Mouse (Mus musculus) embryo, embryonic 11 days (tissue): ENCODE data around the gene Mcam.

ENCODE experiments used
- DNase-seq: peaks from one replicate; pipeline ENCODE4 v3.0.0-alpha.2; 2015

Mcam gene

DNA sequence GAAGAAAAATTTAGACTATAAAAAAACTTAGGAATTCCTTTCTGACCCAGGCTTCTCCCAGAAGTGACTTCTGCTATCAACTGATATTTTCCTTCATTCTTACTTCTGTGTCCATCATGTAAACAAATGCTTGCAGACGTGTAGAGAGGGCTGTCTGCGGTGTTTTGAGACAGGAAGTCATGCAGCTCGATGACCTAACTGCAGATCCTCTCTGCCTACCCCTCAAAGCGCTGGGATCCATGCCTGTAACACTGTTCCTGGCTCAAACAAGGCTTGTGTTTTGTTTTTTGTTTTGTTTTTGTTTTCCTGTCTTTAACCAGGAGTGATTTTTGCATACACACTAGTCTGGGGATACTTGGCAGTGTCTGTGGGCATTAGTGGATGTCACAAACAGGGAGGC, 3.6 kb downstream of the Mcam start:
- no peak for DNase-seq

DNA sequence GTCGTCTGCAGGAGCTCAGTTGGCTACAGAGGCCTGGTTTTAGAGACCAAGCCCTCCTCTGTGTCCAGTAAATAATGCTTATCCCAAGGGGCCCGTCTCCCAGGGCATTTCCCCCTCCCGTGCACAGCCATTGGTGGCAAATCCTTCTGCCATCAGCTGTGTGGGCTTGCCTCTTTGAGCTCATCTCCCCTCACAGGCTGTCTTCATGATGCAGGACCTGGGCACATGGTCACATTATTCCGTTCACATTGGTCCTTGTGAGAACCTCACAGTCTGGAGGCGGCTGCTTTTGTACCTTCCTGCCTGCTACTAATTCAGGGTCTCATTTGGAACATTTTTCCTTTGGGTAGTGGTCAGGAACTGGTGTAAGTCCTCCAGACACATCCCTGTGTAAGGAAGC, 7.7 kb downstream of the Mcam start:
- no peak for DNase-seq

- DNase-seq = no peak
These were observed 9.2 kb downstream of the Mcam start for GRCm38 (mm10) chr9:44143421-44143820.

DNA sequence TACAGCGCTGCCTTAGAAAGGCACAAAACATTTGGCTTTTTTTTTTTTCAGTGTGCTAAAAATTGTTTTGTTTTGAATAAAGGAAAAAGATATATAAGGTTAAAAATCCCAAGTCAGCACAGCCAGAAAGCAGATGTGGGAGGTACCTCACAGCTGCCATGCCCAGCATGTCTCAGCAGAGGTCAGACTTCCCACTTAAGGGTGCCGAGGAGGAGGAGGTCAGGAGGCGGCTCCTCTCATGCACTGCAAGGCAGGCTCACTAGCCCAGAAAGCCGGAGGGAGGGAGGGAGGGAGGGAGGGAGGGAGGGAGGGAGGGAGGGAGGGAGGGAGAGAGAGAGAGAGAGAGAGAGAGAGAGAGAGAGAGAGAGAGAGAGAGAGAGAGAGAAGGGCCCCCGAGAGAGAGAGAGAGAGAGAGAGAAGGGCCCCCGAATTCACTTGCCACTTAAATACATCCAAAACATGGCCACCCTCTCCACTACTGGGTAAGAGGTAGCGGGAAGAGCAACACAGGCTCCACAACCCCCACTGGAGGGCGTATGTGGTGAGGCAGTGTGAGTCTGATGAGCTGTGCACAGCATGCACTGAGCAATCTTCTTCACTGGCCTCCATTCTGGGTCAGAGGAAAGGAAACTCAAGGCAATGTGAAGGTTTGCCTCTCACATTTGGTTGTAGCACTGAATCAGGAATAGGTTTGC, 9.9 kb downstream of the Mcam start:
- peak; percentile 52 for DNase-seq

GRCm38 (mm10) chr9:44144718-44145060, 10.4 kb downstream of the Mcam start:
- DNase-seq = no peak

- no peak for DNase-seq
These were observed 13.0 kb downstream of the Mcam start for GRCm38 (mm10) chr9:44147290-44147689.

DNA sequence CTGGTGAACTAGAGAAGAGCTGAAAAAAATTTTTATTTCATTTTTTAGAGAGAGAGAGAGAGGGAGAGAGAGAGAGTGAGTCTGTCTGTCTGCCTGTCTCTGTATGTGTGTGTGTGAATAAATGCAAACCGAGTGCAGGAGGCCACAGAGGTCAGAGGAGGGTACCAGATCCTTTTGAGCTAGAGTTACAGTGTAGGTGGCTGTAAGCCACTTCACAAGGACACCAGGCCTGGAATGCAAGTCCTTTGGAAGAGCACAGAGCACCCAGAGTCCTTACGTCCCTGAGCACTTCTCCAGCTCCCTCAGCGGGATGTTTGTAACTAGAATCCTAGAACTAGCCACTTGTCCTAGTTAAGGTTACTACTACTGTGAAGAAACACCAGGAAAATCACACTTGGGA, 25.6 kb downstream of the Mcam start:
- DNase-seq = no peak

GRCm38 (mm10) chr9:44168931-44169330, 34.7 kb downstream of the Mcam start:
- DNase-seq = no peak

DNA sequence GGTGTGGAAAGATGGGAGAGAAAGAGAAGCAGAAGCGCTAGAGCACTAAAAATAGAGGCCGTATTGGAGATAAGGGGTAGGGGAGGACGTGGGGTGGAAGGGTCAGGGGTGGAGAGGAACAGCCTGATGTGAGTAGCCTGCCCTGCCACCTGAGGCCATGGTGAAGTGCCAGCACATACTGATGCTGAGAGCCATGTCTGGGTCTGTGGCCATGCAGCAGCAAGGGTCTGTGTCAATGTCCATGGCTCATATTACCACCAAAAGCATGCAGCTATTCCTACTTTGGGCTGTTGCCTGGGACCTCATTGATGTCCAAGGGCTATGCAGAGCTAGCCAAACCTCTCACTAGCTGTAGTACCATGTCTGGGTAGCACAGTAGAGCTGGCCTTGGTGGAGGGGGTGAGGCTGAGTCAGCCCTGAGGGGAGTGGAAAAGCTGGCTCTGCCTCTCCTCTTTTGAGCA, 36.5 kb downstream of the Mcam start:
- no peak for DNase-seq

GRCm38 (mm10) chr9:44175556-44175955, 41.3 kb downstream of the Mcam start:
- no peak for DNase-seq

- no peak for DNase-seq
These were observed 41.7 kb downstream of the Mcam start for GRCm38 (mm10) chr9:44175957-44176356.

DNA sequence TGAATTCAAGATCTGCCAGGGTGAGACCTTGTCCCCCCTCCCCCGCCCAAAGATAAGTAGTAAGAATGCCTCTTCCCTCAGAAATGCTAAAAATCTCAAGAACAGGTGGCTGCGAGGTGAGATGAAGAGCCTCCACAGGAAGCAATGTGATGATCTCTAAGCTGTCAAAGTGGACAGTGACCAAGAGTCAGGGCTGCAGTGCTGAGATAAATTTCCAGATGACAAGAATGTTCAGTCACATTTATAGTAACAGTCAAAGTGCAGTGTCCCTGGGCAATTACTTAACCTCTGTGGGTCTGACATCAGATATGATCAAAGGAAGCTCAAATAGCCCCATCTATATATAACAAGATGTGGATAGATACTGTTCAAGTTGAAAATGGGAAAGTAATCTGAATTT, 43.1 kb downstream of the Mcam start:
- no peak for DNase-seq

GRCm38 (mm10) chr9:44178389-44178788, 44.1 kb downstream of the Mcam start:
- DNase-seq = peak; percentile 41

DNA sequence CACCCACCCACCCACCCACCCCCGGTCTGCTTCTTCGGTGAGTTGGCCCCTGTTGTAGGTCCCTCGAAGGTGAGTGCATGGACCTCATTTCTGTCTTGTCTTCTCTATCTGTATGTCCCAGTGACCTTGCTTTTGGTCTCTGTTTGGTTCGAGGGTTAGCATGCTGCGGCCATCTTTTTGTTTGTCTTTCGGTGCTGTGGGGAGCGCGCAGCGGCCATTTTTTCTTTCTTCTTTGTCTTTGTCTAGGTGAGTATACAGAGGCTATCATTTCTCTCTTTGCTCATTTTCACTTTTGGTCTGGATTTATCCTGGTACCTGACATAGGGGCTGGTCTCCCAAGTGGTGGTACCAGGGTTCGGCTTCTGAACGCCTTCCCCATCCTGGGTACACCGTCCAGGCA, 44.5 kb downstream of the Mcam start:
- DNase-seq = no peak

GRCm38 (mm10) chr9:44181537-44181936, 47.3 kb downstream of the Mcam start:
- DNase-seq = no peak

DNA sequence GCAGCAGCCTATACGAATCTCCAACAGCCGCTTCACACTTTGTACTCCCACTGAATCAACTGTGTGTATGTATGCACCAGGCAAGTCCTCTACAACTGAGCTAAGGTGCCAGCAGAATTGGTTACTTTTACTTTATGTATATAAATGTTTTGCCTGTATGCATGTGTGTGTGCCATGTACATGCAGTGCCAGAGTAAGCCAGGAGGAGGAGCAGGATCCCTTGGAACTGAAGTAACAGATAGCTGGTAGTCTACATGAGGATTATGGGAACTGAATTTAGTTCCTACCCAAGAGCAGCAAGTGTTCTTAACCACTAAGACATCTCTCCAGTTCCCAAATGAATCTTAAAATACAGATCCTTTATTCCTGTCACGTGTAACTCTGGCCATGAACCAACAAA, 48.0 kb downstream of the Mcam start:
- DNase-seq = no peak

DNA sequence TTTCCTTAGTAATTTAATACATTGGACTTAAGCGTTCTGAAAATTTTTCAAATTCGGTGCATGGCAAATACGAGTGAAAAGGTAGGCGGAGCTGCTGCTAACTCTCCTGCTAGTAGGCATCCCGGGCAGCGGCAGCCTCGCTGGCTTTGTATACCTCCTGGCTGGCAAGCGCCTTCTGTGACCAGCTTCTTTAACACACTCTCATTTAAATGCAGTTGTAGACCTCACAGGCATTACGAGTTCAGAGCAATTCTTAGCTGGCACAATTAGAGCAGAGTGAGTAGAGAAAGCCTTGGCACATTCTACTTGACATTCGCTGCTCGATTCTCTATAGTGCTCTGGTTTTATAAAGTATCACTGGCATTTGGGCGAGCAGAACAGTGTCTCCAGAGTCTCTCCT, 54.0 kb downstream of the Mcam start:
- no peak for DNase-seq

DNA sequence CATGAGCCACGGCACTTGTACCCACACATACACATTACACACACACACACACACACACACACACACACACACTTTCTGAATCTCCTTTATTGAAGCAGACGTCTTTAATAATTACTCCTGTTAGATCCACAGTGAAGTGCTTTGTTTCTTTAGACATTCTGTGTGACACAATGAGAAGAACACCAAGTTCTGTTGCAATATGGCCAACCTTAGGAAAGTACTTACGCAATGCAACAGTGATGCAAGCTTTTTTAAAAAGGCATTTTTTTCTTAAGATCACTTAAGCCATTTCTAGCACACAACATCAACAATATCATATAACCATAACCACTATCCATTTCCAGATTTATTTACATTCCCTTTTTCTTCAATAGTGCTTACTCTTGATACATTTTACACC, 56.9 kb downstream of the Mcam start:
- DNase-seq = no peak

DNA sequence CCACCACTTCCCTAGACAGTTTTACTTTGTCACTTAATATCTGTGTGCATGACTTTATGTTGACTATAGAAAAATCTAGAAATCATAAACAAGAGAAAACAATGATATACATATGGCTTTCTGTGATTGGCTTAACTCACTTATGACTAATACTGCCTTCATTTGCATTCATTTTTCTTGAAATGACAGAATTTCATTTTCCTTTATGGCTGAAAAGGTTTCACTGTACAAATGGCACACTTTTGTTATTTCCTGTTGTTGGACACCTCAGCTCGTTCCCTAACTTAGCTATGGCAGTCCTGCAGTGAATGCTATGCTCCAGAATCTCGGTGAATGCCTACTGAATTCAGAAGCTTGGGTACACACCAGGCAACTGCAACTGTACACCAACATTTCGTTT, 58.0 kb downstream of the Mcam start:
- DNase-seq = no peak
